Mouse (Mus musculus) forebrain, embryonic 16.5 days (tissue): Measurements from ENCODE around the gene Tmem209. TPM values are rescaled to one million over a fixed set of nuclear protein-coding genes. Genes with fewer than 3 reads are reported as not detected.

ENCODE experiments used
- polyA plus RNA-seq: library from polyadenylated mRNA; unstranded; fragments of >200 nt; fragmentation: Nextera tagmentation; extraction: Ambion mirVana; gene quantifications from 2 replicates; pipeline ENCODE4 v1.2.1, GENCODE M21; 2015

The Tmem209 gene
- polyA plus RNA-seq, 1 experiment from 2014 or later: 34.8 TPM

Other genes with a start within 250 kb of the Tmem209 start
- gene Ube2h, start 205.2 kb downstream of the Tmem209 start, polyA plus RNA-seq: 65.9 and 69.4 TPM in 2 replicates
- 72.6 and 79.0 TPM in 2 replicates for gene Zc3hc1, start 118.8 kb downstream of the Tmem209 start, polyA plus RNA-seq
- 38.0 TPM in 2 replicates for gene Klhdc10, start 107.9 kb downstream of the Tmem209 start, polyA plus RNA-seq
- gene Ssmem1, start 66 bp upstream of the Tmem209 start, polyA plus RNA-seq: not detected in 2 replicates
- 2.4 and 5.1 TPM in 2 replicates for gene Cpa2, start 31.8 kb upstream of the Tmem209 start, polyA plus RNA-seq
- 1.0 and 1.6 TPM in 2 replicates for gene Cpa4, start 58.6 kb upstream of the Tmem209 start, polyA plus RNA-seq
- not detected in 2 replicates for gene Cpa5, start 101.2 kb upstream of the Tmem209 start, polyA plus RNA-seq
- gene Cpa1, start 129.4 kb upstream of the Tmem209 start, polyA plus RNA-seq: 0.56 and 0.66 TPM in 2 replicates
- 15.2 and 15.3 TPM in 2 replicates for gene Cep41, start 184.0 kb upstream of the Tmem209 start, polyA plus RNA-seq
- gene Mest, start 213.8 kb upstream of the Tmem209 start, polyA plus RNA-seq: 283 and 328 TPM in 2 replicates